Mouse (Mus musculus) cerebellum, adult (tissue): ENCODE results near the gene Gm13695.
"Not testable (repeated sequence)": the region's sequence is repeated elsewhere in the genome, so short reads cannot be mapped to it uniquely, and the experiment has no call there.

Experiments used
- ATAC-seq: cut with Nextera tagmentation; 2 replicates; pipeline ENCODE4 v1.9.2; 2017; ENCODE audit warnings: mild to moderate bottlenecking, moderate library complexity, mixed read lengths; ENCODE audit not compliant: insufficient number of reproducible peaks, low FRiP score, low TSS enrichment

The Gm13695 gene

DNA sequence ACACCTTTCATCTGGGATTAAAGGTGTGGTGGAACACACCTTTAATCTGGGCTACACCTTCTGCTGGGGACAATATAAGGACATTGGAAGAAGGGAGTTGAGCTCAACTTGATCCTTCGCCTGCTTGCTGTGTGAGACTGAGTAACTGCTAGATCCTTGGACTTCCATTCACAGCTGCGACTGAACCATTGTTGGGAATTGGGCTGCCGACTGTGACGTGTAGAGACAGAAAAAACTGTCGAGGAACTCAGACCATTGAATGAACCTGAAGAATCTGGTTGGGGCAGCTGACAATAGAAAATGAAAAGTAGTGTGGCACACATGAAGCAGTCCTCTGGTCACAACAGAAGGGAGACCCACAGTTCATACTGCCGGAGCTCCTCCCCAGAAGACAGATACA, at the start of gene Gm13695:
TSS of gene Gm13695 (plus strand) at position 301 of the 400 bp plus-strand sequence.
- not testable (repeated sequence) for ATAC-seq

GRCm38 (mm10) chr2:83929478-83930088, 37.5 kb upstream of the Gm13695 start:
- ATAC-seq, result no peak

DNA sequence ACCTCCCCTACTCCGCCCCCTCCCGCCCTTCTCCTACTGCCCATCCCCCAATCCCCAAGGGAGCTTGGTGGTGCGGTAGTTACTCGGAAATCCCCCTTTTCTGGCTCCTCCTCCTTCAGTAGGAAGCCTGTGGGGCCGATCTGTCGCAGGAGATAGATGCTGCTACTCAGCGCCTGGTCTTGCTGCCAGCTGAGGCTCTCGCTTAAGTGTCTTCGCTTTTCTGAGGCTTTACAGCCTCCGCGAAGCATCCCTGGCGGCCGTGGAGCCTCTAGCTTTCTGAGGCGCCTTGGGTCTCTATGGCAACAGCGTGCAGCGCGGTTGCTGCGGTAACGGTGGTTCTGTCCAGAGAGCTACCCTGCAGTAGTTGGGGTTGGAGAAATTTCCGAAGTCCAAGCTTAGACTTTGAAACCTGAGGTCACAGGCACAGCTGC, 26.2 kb upstream of the Gm13695 start, which contains the start of gene Zswim2:
TSS of gene Zswim2 (minus strand) at position 298 of the 431 bp plus-strand sequence.
- ATAC-seq, result peak; percentile 83

GRCm38 (mm10) chr2:83941378-83941777, 25.7 kb upstream of the Gm13695 start:
- no peak for ATAC-seq

DNA sequence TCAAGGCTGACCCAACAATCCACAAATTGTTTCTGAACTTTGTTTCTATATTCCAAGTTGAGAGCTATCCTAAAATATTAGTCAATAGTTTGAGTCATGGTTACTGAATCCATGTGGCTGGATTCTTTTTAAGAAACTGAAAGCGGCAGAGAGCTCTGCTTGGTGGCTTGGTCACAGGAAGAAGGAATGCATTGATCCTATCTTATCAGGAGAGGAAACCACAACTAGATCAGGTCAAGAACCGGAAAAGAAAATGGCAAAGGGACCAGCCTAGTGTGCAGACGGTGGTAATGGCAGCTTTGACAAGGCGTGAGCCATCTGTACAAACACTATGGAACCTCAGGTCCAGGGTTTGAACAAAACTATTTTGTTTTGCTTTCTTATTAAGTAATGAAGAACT, 25.3 kb upstream of the Gm13695 start:
- no peak for ATAC-seq

GRCm38 (mm10) chr2:83955393-83955792, 11.7 kb upstream of the Gm13695 start, which contains the start of gene Gm13698:
Gene Gm13698 (plus strand): TSS chr2:83955693.
- ATAC-seq, result not testable (repeated sequence)

GRCm38 (mm10) chr2:83961203-83961602, 5.9 kb upstream of the Gm13695 start, which contains the start of gene Gm13693:
Gene Gm13693 (plus strand): TSS chr2:83961503.
- not testable (repeated sequence) for ATAC-seq

DNA sequence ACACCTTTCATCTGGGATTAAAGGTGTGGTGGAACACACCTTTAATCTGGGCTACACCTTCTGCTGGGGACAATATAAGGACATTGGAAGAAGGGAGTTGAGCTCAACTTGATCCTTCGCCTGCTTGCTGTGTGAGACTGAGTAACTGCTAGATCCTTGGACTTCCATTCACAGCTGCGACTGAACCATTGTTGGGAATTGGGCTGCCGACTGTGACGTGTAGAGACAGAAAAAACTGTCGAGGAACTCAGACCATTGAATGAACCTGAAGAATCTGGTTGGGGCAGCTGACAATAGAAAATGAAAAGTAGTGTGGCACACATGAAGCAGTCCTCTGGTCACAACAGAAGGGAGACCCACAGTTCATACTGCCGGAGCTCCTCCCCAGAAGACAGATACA, 5.7 kb downstream of the Gm13695 start, which contains the start of gene Gm13696:
TSS of gene Gm13696 (plus strand) at position 301 of the 400 bp plus-strand sequence.
- not testable (repeated sequence) for ATAC-seq

DNA sequence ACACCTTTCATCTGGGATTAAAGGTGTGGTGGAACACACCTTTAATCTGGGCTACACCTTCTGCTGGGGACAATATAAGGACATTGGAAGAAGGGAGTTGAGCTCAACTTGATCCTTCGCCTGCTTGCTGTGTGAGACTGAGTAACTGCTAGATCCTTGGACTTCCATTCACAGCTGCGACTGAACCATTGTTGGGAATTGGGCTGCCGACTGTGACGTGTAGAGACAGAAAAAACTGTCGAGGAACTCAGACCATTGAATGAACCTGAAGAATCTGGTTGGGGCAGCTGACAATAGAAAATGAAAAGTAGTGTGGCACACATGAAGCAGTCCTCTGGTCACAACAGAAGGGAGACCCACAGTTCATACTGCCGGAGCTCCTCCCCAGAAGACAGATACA, 11.5 kb downstream of the Gm13695 start, which contains the start of gene Gm13694:
TSS of gene Gm13694 (plus strand) at position 301 of the 400 bp plus-strand sequence.
- ATAC-seq, result not testable (repeated sequence)

- not testable (repeated sequence) for ATAC-seq
Measured at GRCm38 (mm10) chr2:83984443-83984842, 17.3 kb downstream of the Gm13695 start, which contains the start of gene Gm13697. Gene Gm13697 (plus strand): TSS chr2:83984743.

DNA sequence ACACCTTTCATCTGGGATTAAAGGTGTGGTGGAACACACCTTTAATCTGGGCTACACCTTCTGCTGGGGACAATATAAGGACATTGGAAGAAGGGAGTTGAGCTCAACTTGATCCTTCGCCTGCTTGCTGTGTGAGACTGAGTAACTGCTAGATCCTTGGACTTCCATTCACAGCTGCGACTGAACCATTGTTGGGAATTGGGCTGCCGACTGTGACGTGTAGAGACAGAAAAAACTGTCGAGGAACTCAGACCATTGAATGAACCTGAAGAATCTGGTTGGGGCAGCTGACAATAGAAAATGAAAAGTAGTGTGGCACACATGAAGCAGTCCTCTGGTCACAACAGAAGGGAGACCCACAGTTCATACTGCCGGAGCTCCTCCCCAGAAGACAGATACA, 23.1 kb downstream of the Gm13695 start, which contains the start of gene Gm13691:
TSS of gene Gm13691 (plus strand) at position 301 of the 400 bp plus-strand sequence.
- ATAC-seq, result not testable (repeated sequence)

- ATAC-seq, result not testable (repeated sequence)
Measured at GRCm38 (mm10) chr2:83993639-83994255, 26.6 kb downstream of the Gm13695 start.

GRCm38 (mm10) chr2:83994526-83994925, 27.4 kb downstream of the Gm13695 start:
- not testable (repeated sequence) for ATAC-seq

DNA sequence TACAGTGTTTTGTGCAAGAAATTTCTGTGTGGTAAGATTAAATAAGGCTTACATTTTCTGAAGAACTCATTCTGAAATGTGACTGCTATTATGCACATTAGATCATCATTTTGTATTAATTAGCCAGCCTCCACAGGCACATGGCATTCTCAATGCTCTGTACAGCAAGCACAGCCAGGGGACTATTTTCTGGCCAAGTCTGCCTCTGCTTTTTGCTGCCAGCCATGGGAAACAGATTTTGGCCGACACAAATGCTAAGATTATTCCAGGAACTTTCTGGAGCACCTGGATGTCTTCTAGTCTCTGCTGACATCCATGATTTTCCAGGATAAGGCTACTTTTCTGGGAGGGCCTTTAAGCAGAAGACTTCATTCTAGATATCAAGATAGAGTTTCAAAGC, 41.8 kb downstream of the Gm13695 start:
- no peak for ATAC-seq

DNA sequence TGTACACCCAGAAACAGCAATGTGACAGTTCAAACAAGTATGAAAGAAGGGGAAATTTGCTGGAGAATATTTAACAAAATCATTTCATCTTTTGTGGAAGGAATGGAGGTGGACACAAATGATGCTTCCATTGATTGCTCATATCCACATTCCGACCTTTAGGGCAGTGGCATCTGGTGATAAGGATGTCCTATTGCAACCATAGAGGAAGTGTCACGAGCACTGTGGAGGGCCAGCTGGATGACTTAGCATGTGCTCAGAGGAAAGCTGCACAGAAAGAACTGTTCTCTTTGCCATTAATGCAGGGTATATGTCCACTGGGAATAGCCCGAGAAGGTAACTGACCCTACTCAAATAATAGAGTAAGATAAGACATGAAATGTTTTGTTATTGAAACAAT, 42.7 kb downstream of the Gm13695 start:
- no peak for ATAC-seq

GRCm38 (mm10) chr2:84014572-84014971, 47.5 kb downstream of the Gm13695 start:
- no peak for ATAC-seq

- ATAC-seq, result not testable (repeated sequence)
Measured at GRCm38 (mm10) chr2:84016291-84016690, 49.2 kb downstream of the Gm13695 start.

GRCm38 (mm10) chr2:84018330-84018729, 51.2 kb downstream of the Gm13695 start:
- ATAC-seq, result no peak
